Mouse (Mus musculus) lung, postnatal 0 days (tissue): ENCODE data around the gene Mafk. TPM values are rescaled to one million over a fixed set of nuclear protein-coding genes. Genes with fewer than 3 reads are reported as not detected.
A peak's percentile ranks its signal among the peaks of the same experiment; 100 is the strongest.

Experiments used
- ATAC-seq: fragments of 200-750 bp; cut with Nextera tagmentation; 2 replicates; pipeline ENCODE4 v1.8.0; 2017; ENCODE audit warnings: moderate library complexity
- DNase-seq: peaks from one replicate; pipeline ENCODE4 v3.0.0-alpha.2; 2016; ENCODE audit warnings: low spot score
- H3K27ac ChIP-seq: fragments of 300-500 bp; sonication (generic); 2 replicates; pipeline ENCODE4 v1.5.1; 2014; ENCODE audit warnings: antibody characterized with exemption, mild to moderate bottlenecking, low read length, mixed read lengths
- H3K27me3 ChIP-seq: fragments of 300-500 bp; sonication (generic); replicated peaks from 2 replicates; pipeline ENCODE4 v1.6.1; 2014; ENCODE audit warnings: low read length, mixed read lengths; ENCODE audit not compliant: insufficient read depth
- H3K36me3 ChIP-seq: fragments of 300-500 bp; sonication (generic); 2 replicates; pipeline ENCODE4 v1.6.1; 2014; ENCODE audit warnings: low read length, mixed read lengths; ENCODE audit not compliant: insufficient read depth
- H3K4me1 ChIP-seq: fragments of 300-500 bp; sonication (generic); 2 replicates; pipeline ENCODE4 v1.6.1; 2014; ENCODE audit warnings: antibody characterized with exemption, low read depth, low read length, mixed read lengths; ENCODE audit not compliant: insufficient read depth
- H3K4me2 ChIP-seq: fragments of 300-500 bp; sonication (generic); replicated peaks from 2 replicates; pipeline ENCODE4 v1.6.1; 2014; ENCODE audit warnings: low read depth, mild to moderate bottlenecking, low read length, moderate library complexity, mixed read lengths
- H3K4me3 ChIP-seq: fragments of 300-500 bp; sonication (generic); 2 replicates; pipeline ENCODE4 v1.5.1; 2014; ENCODE audit warnings: low read depth, low read length
- H3K9ac ChIP-seq: fragments of 300-500 bp; sonication (generic); replicated peaks from 2 replicates; pipeline ENCODE4 v1.6.1; 2014; ENCODE audit warnings: low read depth, mild to moderate bottlenecking
- H3K9me3 ChIP-seq: fragments of 300-500 bp; sonication (generic); 2 replicates; pipeline ENCODE4 v1.6.1; 2016; ENCODE audit warnings: low read length, mixed read lengths
- CTCF ChIP-seq: IDR thresholded peaks from 2 replicates; pipeline ENCODE4 v1.5.1; 2016; ENCODE audit warnings: antibody characterized with exemption, mild to moderate bottlenecking
- EP300 ChIP-seq: IDR thresholded peaks from 2 replicates; pipeline ENCODE4 v1.6.1; 2016; ENCODE audit warnings: antibody characterized with exemption, mild to moderate bottlenecking, control low read depth
- WGBS: fragments of 180-500 bp; shearing (Covaris S2); extraction: QIAGEN DNeasy Blood & Tissue Kit; methylation state at CpG from one replicate; pipeline ENCODE4 v1.1.7; 2014; 5-methylcytosine and 5-hydroxymethylcytosine counted together
- polyA plus RNA-seq: library from polyadenylated mRNA; unstranded; fragments of >200 nt; fragmentation: Nextera tagmentation; extraction: Ambion mirVana; gene quantifications from 2 replicates; pipeline ENCODE4 v1.2.1, GENCODE M21; 2015

Mafk gene
- polyA plus RNA-seq, 1 experiment from 2014 or later = 38.5 TPM

DNA sequence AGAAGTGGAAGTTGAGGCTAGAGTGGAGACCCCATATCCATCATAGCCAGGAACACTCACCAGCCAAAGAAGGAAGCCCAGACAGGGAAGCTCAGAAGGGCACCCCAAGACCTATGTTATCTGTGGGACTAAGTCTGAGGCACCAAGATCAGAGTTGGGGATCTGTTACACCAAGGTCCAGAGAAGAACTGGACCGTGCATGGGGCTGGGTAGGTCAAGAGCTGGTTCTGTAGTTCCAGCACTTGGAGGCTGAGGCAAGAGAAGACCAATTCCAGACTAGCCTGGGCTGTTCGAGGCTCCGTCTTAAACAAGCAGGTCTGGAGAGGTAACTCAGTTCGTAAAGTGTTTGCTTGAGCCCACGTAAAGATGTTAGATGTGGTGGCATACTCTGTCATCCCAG is 2.8 kb downstream of the Mafk start:
- 67% methylated on average over 5 of the region's 5 CpGs for WGBS
- peak overlapping the region; percentile 98 for H3K27ac ChIP-seq
- H3K36me3 ChIP-seq = 0 out of 2 replicates have a peak, but pooled peaks cover 2% of the 10 kb centered on the region
- peak overlapping the region; percentile 86 for H3K4me2 ChIP-seq
- ATAC-seq (no peak), DNase-seq (no peak)
- no peak overlapping the region for H3K9ac ChIP-seq
- no peaks in the 10 kb centered on the region for H3K27me3 ChIP-seq
- no peaks in the 10 kb centered on the region for H3K9me3 ChIP-seq
- H3K4me3 ChIP-seq = peak overlapping the region; percentile 94; the same call in 1 of the 2 replicates
- TF ChIP-seq CTCF (no peak), EP300 (no peak)
- peaks cover 48% of the 10 kb centered on the region for H3K4me1 ChIP-seq

DNA sequence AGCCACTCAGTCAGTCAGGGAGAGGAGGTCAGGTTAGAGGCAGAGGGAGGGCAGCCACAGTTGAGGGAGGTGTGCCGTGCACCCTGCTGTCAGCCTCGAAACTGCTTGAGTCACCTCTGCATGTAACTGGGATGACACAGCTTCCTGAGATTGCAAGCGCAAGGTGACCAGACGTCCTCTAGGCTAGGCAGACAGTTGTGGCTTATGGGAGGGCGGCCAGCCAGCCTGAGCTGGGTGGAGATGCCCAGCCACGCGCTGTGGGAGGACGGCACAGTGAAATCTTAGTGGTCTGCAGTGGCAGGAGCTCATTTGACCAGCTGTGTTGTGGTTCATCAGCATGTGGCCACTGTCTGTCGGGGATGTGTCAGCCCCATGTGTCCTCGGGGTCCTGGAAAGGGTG is 3.6 kb downstream of the Mafk start:
- WGBS = 38% methylated on average over 10 of the region's 10 CpGs
- no peak for ATAC-seq
- H3K36me3 ChIP-seq = peaks cover 10% of the 10 kb centered on the region; the same call in 1 of the 2 replicates

GRCm38 (mm10) chr5:139796001-139796620 is 4.8 kb downstream of the Mafk start:
- ATAC-seq = no peak

More for the DNA sequence above, 3.6 kb downstream of the Mafk start:
- H3K27me3 ChIP-seq = no peaks in the 10 kb centered on the region
- DNase-seq = no peak
- H3K9ac ChIP-seq = no peak overlapping the region
- peak overlapping the region; percentile 56; the same call in 1 of the 2 replicates for H3K4me2 ChIP-seq
- TF ChIP-seq EP300 (no peak), CTCF (no peak)
- H3K4me1 ChIP-seq = peaks cover 48% of the 10 kb centered on the region
- H3K27ac ChIP-seq = no peak overlapping the region
- H3K9me3 ChIP-seq = no peaks in the 10 kb centered on the region
- H3K4me3 ChIP-seq = no peak overlapping the region

GRCm38 (mm10) chr5:139796900-139797299 is 5.6 kb downstream of the Mafk start:
- H3K27me3 ChIP-seq = no peaks in the 10 kb centered on the region
- peak; percentile 84 for ATAC-seq
- H3K4me3 ChIP-seq = peak overlapping the region; percentile 15; the same call in 1 of the 2 replicates
- H3K9me3 ChIP-seq = no peaks in the 10 kb centered on the region
- whole genome bisulfite sequencing = 8% methylated on average over 13 of the region's 13 CpGs
- 0 out of 2 replicates have a peak overlapping the region, but pooled peaks have one; percentile 19 for H3K9ac ChIP-seq
- peak; percentile 99 for DNase-seq
- H3K4me2 ChIP-seq = peak overlapping the region; percentile 56
- TF ChIP-seq EP300 (peak; percentile 95), CTCF (no peak)
- H3K4me1 ChIP-seq = peaks cover 48% of the 10 kb centered on the region
- peak overlapping the region; percentile 94 for H3K27ac ChIP-seq
- peaks cover 22% of the 10 kb centered on the region; the same call in 1 of the 2 replicates for H3K36me3 ChIP-seq

More at GRCm38 (mm10) chr5:139796001-139796620, 4.8 kb downstream of the Mafk start:
- H3K4me3 ChIP-seq = no peak overlapping the region
- no peaks in the 10 kb centered on the region for H3K27me3 ChIP-seq
- no peak overlapping the region for H3K9ac ChIP-seq
- no peak for DNase-seq
- H3K36me3 ChIP-seq = peaks cover 21% of the 10 kb centered on the region; the same call in 1 of the 2 replicates
- H3K4me1 ChIP-seq = peaks cover 48% of the 10 kb centered on the region
- no peaks in the 10 kb centered on the region for H3K9me3 ChIP-seq
- H3K27ac ChIP-seq = peak overlapping the region; percentile 94
- WGBS = 55% methylated on average over 9 of the region's 9 CpGs
- peak overlapping the region; percentile 56 for H3K4me2 ChIP-seq
- TF ChIP-seq EP300 (no peak), CTCF (no peak)

DNA sequence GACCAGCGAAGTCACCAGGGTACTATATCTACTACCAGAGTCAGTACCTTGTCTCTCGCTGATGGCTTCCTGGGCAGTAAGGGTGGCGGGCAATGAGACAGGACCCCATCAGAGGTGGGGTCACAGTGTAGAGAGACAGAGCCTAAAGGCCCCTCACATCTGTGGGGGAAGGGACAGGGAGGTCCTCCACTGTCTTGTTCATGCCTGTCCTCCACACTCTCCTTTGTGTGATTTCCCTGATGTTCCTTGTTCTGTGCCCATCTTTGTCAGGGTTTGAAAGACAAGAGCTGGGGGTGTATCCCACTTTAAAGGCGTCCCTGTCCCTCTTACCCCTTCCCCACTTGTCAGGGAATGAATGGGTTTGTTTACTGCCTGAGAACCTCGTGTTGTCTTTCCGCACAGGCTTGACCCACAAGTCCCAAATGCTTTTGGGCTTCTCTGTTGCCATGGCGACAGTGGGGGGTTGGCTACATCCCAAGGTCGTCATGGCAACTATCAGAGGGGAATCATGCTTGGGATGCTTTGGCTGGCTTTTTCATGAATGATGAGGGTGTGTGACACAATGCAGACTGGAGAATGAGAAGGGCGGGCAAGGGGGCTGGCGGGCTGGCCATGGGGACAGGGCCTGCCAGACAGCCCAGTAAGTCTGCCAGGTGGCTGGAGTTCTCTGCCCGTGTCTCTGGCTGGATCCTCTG is 6.3 kb downstream of the Mafk start:
- DNase-seq = peak; percentile 93
- peak overlapping the region; percentile 56 for H3K4me2 ChIP-seq
- H3K9ac ChIP-seq = 0 out of 2 replicates have a peak overlapping the region, but pooled peaks have one; percentile 19
- H3K36me3 ChIP-seq = peaks cover 22% of the 10 kb centered on the region; the same call in 1 of the 2 replicates
- TF ChIP-seq CTCF (no peak), EP300 (peak; percentile 88)
- H3K27ac ChIP-seq = peak overlapping the region; percentile 94
- H3K4me3 ChIP-seq = peak overlapping the region; percentile 15; the same call in 1 of the 2 replicates
- no peaks in the 10 kb centered on the region for H3K27me3 ChIP-seq
- H3K9me3 ChIP-seq = no peaks in the 10 kb centered on the region
- 18% methylated on average over 10 of the region's 11 CpGs for WGBS
- H3K4me1 ChIP-seq = peaks cover 44% of the 10 kb centered on the region
- peak; percentile 77 for ATAC-seq
